Mouse (Mus musculus): ENCODE measurements at regions not wholly inside any gene's neighbourhood (a gene's known extent, or its start where the extent isn't known, plus 50 kb on each side); places are given as distances from the start of the nearest gene placed in this dataset.

GRCm38 (mm10) chr17:79965625-79966024 lies 69.7 kb upstream of the Atl2 start:
- H3K9ac ChIP-seq (replicated peaks; ENCODE audit: low read length), result no peak overlapping the region
- ATAC-seq (replicated peaks; ENCODE audit: insufficient number of reproducible peaks, low FRiP score, low TSS enrichment, low read depth), result no peak
- H3K4me2 ChIP-seq (ENCODE audit: low read depth, low read length), result no peak overlapping the region
- WGBS, result 90% methylated on average over 8 of the region's 8 CpGs
- DNase-seq (ENCODE audit: low spot score), result no peak
- no peaks in the 10 kb centered on the region for H3K9me3 ChIP-seq (replicated peaks; ENCODE audit: control insufficient read depth, low read length)
- no peak overlapping the region for H3K27ac ChIP-seq (replicated peaks; ENCODE audit: low read depth, low read length)
- H3K4me3 ChIP-seq (ENCODE audit: low read depth, low read length), result no peak overlapping the region
- no peaks in the 10 kb centered on the region for H3K36me3 ChIP-seq (replicated peaks; ENCODE audit: control insufficient read depth, insufficient read depth, low read depth, low read length)
- H3K27me3 ChIP-seq (ENCODE audit: control insufficient read depth, insufficient read depth, low read length), result no peaks in the 10 kb centered on the region
- no peaks in the 10 kb centered on the region; the same call in 1 of the 2 replicates for H3K4me1 ChIP-seq (ENCODE audit: control insufficient read depth, insufficient read depth, low read length)

- DNase-seq (ENCODE audit: low spot score) (no peak), ATAC-seq (replicated peaks; ENCODE audit: insufficient number of reproducible peaks, low FRiP score, low TSS enrichment, low read depth) (no peak)
- Histone ChIP-seq H3K27ac (replicated peaks; ENCODE audit: low read depth, low read length) (no peak overlapping the region), H3K27me3 (ENCODE audit: control insufficient read depth, insufficient read depth, low read length) (no peaks in the 10 kb centered on the region), H3K4me1 (ENCODE audit: control insufficient read depth, insufficient read depth, low read length) (no peaks in the 10 kb centered on the region; the same call in 1 of the 2 replicates), H3K4me2 (ENCODE audit: low read depth, low read length) (no peak overlapping the region), H3K36me3 (replicated peaks; ENCODE audit: control insufficient read depth, insufficient read depth, low read depth, low read length) (no peaks in the 10 kb centered on the region), H3K4me3 (ENCODE audit: low read depth, low read length) (no peak overlapping the region), H3K9ac (replicated peaks; ENCODE audit: low read length) (no peak overlapping the region), H3K9me3 (replicated peaks; ENCODE audit: control insufficient read depth, low read length) (no peaks in the 10 kb centered on the region)
- WGBS, result 88% methylated on average over 8 of the region's 8 CpGs
Measured at GRCm38 (mm10) chr17:79964850-79965249, 68.9 kb upstream of the Atl2 start.

GRCm38 (mm10) chr17:79963330-79963729 lies 67.4 kb upstream of the Atl2 start:
- no peak overlapping the region for H3K4me2 ChIP-seq (ENCODE audit: low read depth, low read length)
- no peak overlapping the region for H3K9ac ChIP-seq (replicated peaks; ENCODE audit: low read length)
- no peaks in the 10 kb centered on the region for H3K4me1 ChIP-seq (ENCODE audit: control insufficient read depth, insufficient read depth, low read length)
- DNase-seq (ENCODE audit: low spot score) (no peak), ATAC-seq (replicated peaks; ENCODE audit: insufficient number of reproducible peaks, low FRiP score, low TSS enrichment, low read depth) (no peak)
- H3K9me3 ChIP-seq (replicated peaks; ENCODE audit: control insufficient read depth, low read length), result no peaks in the 10 kb centered on the region
- H3K27ac ChIP-seq (replicated peaks; ENCODE audit: low read depth, low read length), result no peak overlapping the region
- H3K4me3 ChIP-seq (ENCODE audit: low read depth, low read length), result no peak overlapping the region
- 84% methylated on average over 2 of the region's 2 CpGs for whole genome bisulfite sequencing
- no peaks in the 10 kb centered on the region for H3K36me3 ChIP-seq (replicated peaks; ENCODE audit: control insufficient read depth, insufficient read depth, low read depth, low read length)
- H3K27me3 ChIP-seq (ENCODE audit: control insufficient read depth, insufficient read depth, low read length), result no peaks in the 10 kb centered on the region

- Histone ChIP-seq H3K9ac (replicated peaks; ENCODE audit: low read length) (no peak overlapping the region), H3K36me3 (replicated peaks; ENCODE audit: control insufficient read depth, insufficient read depth, low read depth, low read length) (no peaks in the 10 kb centered on the region), H3K4me3 (ENCODE audit: low read depth, low read length) (no peak overlapping the region), H3K4me2 (ENCODE audit: low read depth, low read length) (no peak overlapping the region), H3K9me3 (replicated peaks; ENCODE audit: control insufficient read depth, low read length) (no peaks in the 10 kb centered on the region), H3K27ac (replicated peaks; ENCODE audit: low read depth, low read length) (no peak overlapping the region), H3K4me1 (ENCODE audit: control insufficient read depth, insufficient read depth, low read length) (no peaks in the 10 kb centered on the region), H3K27me3 (ENCODE audit: control insufficient read depth, insufficient read depth, low read length) (no peaks in the 10 kb centered on the region)
- 57% methylated on average over 9 of the region's 9 CpGs for WGBS
- ATAC-seq (replicated peaks; ENCODE audit: insufficient number of reproducible peaks, low FRiP score, low TSS enrichment, low read depth) (no peak), DNase-seq (ENCODE audit: low spot score) (no peak)
Measured at GRCm38 (mm10) chr17:79961391-79961790, 65.5 kb upstream of the Atl2 start.

- no peaks in the 10 kb centered on the region for H3K4me1 ChIP-seq (ENCODE audit: control insufficient read depth, insufficient read depth, low read length)
- H3K9me3 ChIP-seq (replicated peaks; ENCODE audit: control insufficient read depth, low read length), result no peaks in the 10 kb centered on the region
- H3K4me2 ChIP-seq (ENCODE audit: low read depth, low read length), result no peak overlapping the region
- no peak overlapping the region for H3K4me3 ChIP-seq (ENCODE audit: low read depth, low read length)
- no peak overlapping the region for H3K27ac ChIP-seq (replicated peaks; ENCODE audit: low read depth, low read length)
- no peak for DNase-seq (ENCODE audit: low spot score)
- H3K27me3 ChIP-seq (ENCODE audit: control insufficient read depth, insufficient read depth, low read length), result no peaks in the 10 kb centered on the region
- no peak; the same call in 1 of the 2 replicates for ATAC-seq (replicated peaks; ENCODE audit: insufficient number of reproducible peaks, low FRiP score, low TSS enrichment, low read depth)
- H3K36me3 ChIP-seq (replicated peaks; ENCODE audit: control insufficient read depth, insufficient read depth, low read depth, low read length), result no peaks in the 10 kb centered on the region
- H3K9ac ChIP-seq (replicated peaks; ENCODE audit: low read length), result no peak overlapping the region
- WGBS, result 37% methylated on average over 3 of the region's 3 CpGs
Measured at GRCm38 (mm10) chr17:79960688-79961087, 64.8 kb upstream of the Atl2 start.

- no peak for ATAC-seq (replicated peaks; ENCODE audit: insufficient number of reproducible peaks, low FRiP score, low TSS enrichment, low read depth)
- 41% methylated on average over 1 of the region's 1 CpGs for WGBS
Measured at GRCm38 (mm10) chr17:79955267-79955666, 59.3 kb upstream of the Atl2 start.

GRCm38 (mm10) chr17:79954624-79955244 lies 58.8 kb upstream of the Atl2 start:
- Histone ChIP-seq H3K27ac (replicated peaks; ENCODE audit: low read depth, low read length) (no peak overlapping the region), H3K4me3 (ENCODE audit: low read depth, low read length) (no peak overlapping the region), H3K9me3 (replicated peaks; ENCODE audit: control insufficient read depth, low read length) (no peaks in the 10 kb centered on the region), H3K4me2 (ENCODE audit: low read depth, low read length) (no peak overlapping the region), H3K9ac (replicated peaks; ENCODE audit: low read length) (no peak overlapping the region), H3K36me3 (replicated peaks; ENCODE audit: control insufficient read depth, insufficient read depth, low read depth, low read length) (no peaks in the 10 kb centered on the region), H3K27me3 (ENCODE audit: control insufficient read depth, insufficient read depth, low read length) (no peaks in the 10 kb centered on the region), H3K4me1 (ENCODE audit: control insufficient read depth, insufficient read depth, low read length) (no peaks in the 10 kb centered on the region)
- no peak for DNase-seq (ENCODE audit: low spot score)
- no peak for ATAC-seq (replicated peaks; ENCODE audit: insufficient number of reproducible peaks, low FRiP score, low TSS enrichment, low read depth)
- 60% methylated on average over 6 of the region's 6 CpGs for WGBS

More at GRCm38 (mm10) chr17:79955267-79955666, 59.3 kb upstream of the Atl2 start:
- Histone ChIP-seq H3K4me3 (ENCODE audit: low read depth, low read length) (no peak overlapping the region), H3K4me2 (ENCODE audit: low read depth, low read length) (no peak overlapping the region), H3K27me3 (ENCODE audit: control insufficient read depth, insufficient read depth, low read length) (no peaks in the 10 kb centered on the region), H3K27ac (replicated peaks; ENCODE audit: low read depth, low read length) (no peak overlapping the region), H3K9ac (replicated peaks; ENCODE audit: low read length) (no peak overlapping the region), H3K36me3 (replicated peaks; ENCODE audit: control insufficient read depth, insufficient read depth, low read depth, low read length) (no peaks in the 10 kb centered on the region), H3K4me1 (ENCODE audit: control insufficient read depth, insufficient read depth, low read length) (no peaks in the 10 kb centered on the region), H3K9me3 (replicated peaks; ENCODE audit: control insufficient read depth, low read length) (no peaks in the 10 kb centered on the region)
- DNase-seq (ENCODE audit: low spot score), result no peak

- no peaks in the 10 kb centered on the region for H3K4me1 ChIP-seq (ENCODE audit: control insufficient read depth, insufficient read depth, low read length)
- DNase-seq (ENCODE audit: low spot score) (no peak), ATAC-seq (replicated peaks; ENCODE audit: insufficient number of reproducible peaks, low FRiP score, low TSS enrichment, low read depth) (no peak)
- no peak overlapping the region for H3K9ac ChIP-seq (replicated peaks; ENCODE audit: low read length)
- H3K27me3 ChIP-seq (ENCODE audit: control insufficient read depth, insufficient read depth, low read length), result no peaks in the 10 kb centered on the region
- H3K9me3 ChIP-seq (replicated peaks; ENCODE audit: control insufficient read depth, low read length), result no peaks in the 10 kb centered on the region
- no peaks in the 10 kb centered on the region for H3K36me3 ChIP-seq (replicated peaks; ENCODE audit: control insufficient read depth, insufficient read depth, low read depth, low read length)
- H3K4me3 ChIP-seq (ENCODE audit: low read depth, low read length), result no peak overlapping the region
- WGBS, result 67% methylated on average over 11 of the region's 11 CpGs
- no peak overlapping the region for H3K27ac ChIP-seq (replicated peaks; ENCODE audit: low read depth, low read length)
- H3K4me2 ChIP-seq (ENCODE audit: low read depth, low read length), result no peak overlapping the region
Measured at GRCm38 (mm10) chr17:79948591-79949475, 52.9 kb upstream of the Atl2 start.

All from embryonic facial prominence, embryonic 11.5 days (tissue).